Mouse (Mus musculus): ENCODE results near the gene Tmem140. TPM values are rescaled to one million over a fixed set of nuclear protein-coding genes. Genes with fewer than 3 reads are reported as not detected.

The Tmem140 gene
- polyA plus RNA-seq (2012; rRNA removed) = 22.8 and 24.1 TPM in 2 replicates

DNA sequence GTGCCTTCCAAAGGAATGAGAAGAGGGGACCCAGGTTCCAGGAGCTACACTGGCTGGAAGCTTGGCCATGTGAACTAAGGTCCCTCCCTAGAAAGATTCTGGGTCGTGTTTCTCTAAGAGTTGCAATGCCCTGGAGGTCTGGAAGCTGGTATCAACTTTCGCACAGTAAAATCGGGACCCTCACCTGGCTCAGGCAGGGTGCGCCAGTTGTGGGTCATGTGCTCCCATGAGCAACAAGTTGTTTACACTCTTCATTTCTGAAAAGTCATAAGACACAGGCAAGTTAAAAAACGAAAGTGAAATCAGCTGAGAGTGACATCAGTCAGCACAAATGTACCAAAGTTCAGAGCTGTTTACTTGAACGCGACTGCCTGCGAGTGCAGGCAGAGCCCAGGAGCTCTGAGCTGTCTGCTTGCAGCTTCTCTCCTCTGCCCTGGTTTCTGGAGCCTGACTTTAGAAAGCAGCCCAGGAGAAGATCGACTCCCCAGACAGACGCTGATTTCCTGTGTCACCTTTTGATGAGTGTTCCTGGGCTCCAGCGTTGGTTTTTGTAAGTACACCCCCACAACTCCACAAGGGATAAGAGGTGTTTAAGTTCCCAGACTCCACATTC, at the start of gene Tmem140:
TSS of gene Tmem140 (plus strand) at position 356 of the 613 bp plus-strand sequence.
- WGBS = 8% methylated on average over 11 of the region's 11 CpGs
- peak; percentile 68 for DNase-seq (ENCODE audit: low read depth, low spot score)

DNA sequence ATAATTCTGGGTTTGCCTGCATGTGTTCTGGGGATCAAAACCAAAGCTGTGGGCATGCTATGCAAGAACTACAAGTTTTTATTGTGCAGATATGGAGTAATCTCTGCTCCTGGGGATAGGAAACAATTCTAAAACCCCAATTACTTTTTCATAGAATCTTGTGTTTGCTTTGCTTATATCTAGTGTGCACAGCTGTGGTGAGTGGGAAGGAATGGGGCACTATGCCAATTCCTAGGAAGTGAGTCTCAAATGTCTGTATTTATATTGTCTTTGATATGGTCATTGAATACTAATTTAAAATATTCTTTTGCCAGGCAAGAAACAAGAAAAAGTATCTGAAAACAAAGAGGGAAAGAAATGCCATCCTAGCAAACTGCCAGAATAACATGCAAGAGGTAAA, 38.5 kb upstream of the Tmem140 start:
- no peak for DNase-seq (ENCODE audit: low read depth, low spot score)

DNA sequence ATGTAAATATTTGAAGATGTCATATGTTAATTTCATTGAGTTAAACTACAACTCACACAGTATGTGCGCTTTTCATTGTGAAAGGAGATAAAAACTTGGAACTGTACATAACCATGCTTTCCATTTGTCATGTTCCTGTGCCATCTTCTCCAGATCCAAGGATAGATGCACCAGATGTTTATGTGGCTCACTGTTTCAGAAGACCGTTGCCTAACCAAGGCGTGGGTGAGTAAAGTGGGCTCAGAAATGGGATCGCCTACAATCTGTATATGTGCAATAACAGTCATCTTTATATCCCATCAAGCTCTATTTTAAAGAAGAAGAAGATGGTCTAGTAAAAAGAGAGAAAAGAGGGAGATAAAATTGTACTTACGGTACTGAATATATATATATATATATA, 30.6 kb upstream of the Tmem140 start:
- WGBS = 93% methylated on average over 5 of the region's 5 CpGs
- DNase-seq (ENCODE audit: low read depth, low spot score) = no peak

DNA sequence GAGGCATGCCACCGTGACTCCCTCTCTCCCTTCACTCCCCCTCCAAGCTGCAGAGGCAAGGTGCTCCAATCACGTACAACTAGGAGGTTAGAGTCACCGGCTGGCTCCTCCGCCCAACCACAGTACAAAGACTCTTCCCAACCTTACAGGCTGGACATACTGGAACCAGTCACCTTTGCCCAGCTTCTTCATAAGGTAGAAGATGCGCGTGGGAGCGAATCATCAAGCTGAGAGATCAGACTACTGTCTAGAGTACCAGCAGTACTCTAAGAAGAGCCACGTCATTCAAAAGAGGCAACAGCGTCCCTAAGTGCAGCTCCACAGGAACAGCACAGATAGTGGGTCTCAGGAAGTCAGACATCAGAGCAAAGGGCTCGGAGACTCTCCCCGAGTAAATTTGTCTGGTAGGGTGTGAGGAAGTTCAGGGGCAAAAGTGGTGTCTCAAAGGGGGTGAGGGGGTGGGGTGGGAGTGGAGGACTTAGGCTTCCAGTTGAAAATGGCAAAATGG, 1.3 kb upstream of the Tmem140 start:
- WGBS = 92% methylated on average over 11 of the region's 11 CpGs
- DNase-seq (ENCODE audit: low read depth, low spot score) = no peak

DNA sequence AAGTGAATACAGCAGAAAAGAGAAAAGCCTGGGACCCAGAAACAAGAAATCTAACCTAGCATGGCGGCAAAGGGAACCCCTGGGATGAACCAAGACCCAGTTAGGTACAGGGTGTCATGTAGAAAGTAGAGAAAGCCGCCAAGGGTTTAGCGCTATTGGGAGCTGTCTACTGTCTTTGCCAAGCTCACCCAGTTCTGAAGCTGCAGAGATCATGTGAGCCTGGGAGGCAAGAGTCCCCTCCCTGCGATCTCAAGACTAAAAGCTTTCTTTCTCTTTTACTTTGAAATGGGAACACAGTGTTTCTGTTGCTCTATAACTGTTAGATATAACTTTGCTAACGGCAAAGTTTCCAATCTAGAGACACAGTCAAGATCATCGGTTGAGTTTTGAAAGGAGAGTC, 565 bp upstream of the Tmem140 start:
- no peak for DNase-seq (ENCODE audit: low read depth, low spot score)
- 67% methylated on average over 6 of the region's 6 CpGs for WGBS

DNA sequence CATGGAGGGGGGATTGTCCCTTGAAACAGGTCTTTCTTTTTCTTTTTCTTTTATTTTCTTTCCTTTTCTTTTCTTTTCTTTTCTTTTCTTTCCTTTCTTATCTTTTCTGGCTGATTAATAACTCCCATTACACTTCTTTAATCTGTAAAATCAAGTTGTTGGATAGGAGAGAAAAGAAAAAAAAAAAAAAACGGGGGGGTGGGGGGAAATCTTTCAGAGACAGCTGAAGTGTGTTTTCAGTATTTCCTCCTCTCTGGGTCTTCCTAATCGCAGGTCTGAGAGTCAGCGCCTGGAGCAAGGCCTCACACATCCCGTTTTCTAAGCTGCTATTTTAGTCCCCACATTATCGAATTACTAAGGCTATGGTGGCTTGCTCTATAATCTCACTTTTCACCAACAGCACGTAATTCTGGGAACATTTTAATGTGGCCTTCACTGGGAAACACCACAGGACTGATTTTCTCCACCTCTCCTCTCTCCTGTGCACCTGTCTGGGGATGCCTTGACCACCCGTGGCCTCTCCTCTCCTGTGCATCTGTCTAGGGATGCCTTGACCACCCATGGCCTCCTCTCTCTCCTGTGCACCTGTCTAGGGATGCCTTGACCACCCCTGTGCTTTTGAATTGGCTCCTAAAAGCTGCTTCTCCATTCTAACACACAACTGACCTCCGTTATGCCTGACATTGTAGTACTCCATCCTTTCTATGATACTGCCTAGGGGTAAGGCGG, 1.0 kb downstream of the Tmem140 start:
- DNase-seq (ENCODE audit: low read depth, low spot score) = no peak
- WGBS = 66% methylated on average over 9 of the region's 9 CpGs

DNA sequence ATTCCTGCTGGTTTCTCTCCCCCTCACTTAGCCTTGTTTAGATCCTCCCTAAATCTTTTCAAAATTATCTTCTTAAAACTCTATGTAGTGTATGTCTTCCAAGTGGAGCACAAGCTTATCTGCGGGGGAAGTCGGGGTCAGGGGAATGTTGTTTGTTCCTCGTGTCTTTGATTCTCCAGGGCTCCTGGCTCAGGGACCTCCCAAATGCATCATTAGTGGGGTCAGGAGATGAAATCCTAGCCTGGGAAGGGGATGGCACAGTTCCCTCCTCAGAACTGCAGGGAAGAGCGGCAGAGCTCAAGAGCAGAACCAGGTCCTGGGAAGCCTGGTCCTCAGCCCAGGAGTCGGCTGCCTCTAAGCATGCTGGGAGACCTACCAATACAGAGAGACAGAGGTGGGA, 2.3 kb downstream of the Tmem140 start:
- WGBS = 51% methylated on average over 5 of the region's 5 CpGs
- no peak for DNase-seq (ENCODE audit: low read depth, low spot score)

DNA sequence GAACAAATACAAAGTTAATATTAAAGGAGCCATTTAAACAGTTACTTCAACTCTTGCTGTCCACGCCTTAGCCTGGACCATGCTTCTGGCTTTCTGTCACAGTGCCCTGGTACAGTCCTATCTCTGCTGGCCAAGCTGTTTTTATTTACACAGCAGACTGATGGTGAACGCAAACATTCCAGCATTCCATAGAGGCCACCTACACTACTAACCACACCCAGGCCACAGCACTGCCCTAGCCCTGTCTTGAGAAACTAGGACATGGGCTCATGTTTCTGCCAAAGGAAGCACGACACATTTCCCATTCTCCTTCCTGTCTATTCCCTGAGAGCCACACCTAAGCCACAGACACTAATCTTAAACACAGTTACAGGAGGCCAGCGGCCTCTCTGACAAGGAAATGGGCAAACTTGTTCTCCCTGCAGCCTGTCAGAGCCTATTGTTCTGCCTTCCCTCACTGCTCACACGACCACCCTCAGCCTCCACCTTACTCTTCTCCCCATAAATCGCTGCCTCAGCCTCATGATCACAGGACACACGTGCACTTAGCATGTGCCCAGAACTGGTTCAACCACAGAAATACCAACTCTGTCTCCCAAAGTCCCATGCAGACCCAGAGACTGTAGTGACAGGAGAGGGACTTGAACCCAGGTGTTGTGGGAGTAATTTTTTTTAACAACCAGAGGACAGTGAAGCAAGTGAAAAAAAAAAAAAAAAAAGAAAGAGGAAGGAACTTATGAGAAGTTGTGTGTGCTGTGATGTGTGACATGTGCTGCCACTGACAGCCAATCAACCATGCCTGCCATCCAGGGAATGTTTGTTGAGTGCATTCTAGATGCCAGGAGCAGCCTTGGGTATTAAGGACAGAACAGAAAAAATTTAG, 3.0 kb downstream of the Tmem140 start:
- WGBS = 21% methylated on average over 7 of the region's 7 CpGs
- peak; percentile 57 for DNase-seq (ENCODE audit: low read depth, low spot score)

DNA sequence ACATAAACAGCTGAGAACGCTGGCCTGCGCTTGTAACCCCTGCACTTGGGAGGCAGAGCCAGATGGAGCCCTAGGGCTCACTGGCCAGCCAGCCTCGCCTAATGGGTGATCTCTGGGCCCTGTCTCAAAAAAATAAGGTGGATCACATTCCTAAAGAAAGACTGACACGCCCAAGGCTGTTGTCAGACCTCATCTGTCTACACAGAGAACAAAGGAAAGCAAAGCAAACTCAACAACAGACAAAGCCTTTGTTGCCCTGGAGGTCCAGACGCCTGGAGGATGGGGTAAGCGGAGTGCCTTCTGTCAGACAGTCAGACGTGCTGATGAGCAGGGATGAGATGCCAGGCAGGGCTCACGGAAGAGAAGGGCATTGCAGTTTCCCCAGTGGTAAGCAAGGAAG, 3.8 kb downstream of the Tmem140 start:
- DNase-seq (ENCODE audit: low read depth, low spot score) = no peak
- WGBS = 83% methylated on average over 8 of the region's 8 CpGs

DNA sequence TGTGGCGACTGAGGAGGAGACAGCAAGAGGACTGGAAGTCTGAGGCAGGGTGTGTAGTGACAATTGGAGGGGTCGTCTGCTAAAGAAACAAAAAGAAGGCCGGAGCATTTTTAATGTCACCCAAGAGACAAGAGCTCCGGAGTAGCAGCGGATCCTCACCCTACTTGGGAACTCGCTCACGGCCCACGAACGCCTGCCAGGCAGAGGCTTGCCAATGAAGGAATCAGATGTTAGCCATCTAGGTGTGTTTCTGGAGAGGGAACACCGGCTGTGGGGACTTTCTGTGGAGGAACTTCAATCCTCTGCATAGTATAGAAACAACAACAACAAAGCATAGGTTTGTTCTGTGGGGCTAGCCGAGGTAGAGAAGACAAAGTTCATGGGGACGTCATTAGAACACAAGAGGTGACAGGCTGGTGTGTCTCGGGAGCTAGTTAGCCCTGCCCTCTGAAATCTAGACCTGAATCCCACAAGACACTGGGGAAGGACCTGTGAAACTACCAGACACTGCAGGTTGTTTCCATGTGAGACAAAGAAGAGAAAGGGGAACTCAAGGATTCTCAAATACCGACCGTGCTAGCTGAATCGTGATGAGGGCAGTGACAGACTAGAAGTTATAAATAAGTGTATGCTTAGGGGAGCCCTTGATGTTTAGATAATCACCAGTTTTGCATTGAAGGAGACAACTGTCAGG, 4.5 kb downstream of the Tmem140 start:
- WGBS = 76% methylated on average over 16 of the region's 16 CpGs
- no peak for DNase-seq (ENCODE audit: low read depth, low spot score)

DNA sequence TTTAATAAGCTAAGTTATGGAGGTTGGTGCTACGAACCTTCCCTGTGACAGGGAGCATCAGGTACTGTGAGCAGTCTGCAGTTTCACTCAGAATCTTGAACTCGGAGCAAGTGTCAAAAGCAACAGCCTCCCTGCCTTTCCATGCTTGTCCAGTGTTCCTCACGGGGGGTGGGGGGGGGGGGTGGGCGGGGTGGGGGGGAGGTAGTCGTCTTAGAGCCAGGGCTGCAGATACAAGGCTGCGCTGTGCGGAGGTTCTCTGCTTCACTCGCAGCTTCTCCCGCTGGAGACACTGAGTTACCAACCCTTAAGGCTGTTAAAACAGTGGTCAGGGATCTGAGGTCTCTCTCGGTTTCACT, 5.0 kb downstream of the Tmem140 start:
- DNase-seq (ENCODE audit: low read depth, low spot score) = no peak
- WGBS = 72% methylated on average over 9 of the region's 10 CpGs

DNA sequence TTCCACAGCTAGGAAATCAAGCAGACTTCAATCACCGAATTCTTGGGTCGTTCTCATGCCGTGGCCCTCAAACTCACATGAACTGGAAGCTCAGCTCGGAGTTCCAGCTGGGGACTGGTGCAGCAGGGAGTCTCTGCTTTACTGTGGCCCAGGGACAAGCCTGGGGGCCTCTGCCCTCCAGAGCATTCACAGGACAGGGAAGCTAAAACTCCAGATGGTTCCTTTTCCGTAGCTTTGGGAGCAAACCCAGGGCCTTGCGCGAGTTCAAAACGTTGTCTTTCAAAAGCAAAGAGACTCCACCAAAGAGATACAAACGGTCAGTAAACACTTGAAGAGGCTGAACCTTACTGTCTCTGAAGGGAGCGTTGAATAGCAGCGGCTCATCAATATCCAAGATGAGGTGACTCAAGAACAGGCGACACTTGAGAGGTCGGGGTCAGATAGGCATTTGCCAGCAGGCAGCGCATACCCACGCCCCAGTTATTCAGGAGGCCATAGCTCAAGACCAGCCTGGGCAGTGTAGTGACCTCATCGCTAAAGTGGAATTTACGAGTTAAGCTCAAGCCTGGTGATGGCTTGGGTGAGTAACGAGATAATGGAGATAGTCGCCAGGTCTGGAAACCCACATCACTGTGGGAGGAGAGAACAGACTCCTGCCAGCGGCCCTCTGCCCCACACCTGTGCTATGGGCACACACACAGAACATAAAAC, 5.7 kb downstream of the Tmem140 start:
- WGBS = 62% methylated on average over 20 of the region's 20 CpGs
- no peak for DNase-seq (ENCODE audit: low read depth, low spot score)

DNA sequence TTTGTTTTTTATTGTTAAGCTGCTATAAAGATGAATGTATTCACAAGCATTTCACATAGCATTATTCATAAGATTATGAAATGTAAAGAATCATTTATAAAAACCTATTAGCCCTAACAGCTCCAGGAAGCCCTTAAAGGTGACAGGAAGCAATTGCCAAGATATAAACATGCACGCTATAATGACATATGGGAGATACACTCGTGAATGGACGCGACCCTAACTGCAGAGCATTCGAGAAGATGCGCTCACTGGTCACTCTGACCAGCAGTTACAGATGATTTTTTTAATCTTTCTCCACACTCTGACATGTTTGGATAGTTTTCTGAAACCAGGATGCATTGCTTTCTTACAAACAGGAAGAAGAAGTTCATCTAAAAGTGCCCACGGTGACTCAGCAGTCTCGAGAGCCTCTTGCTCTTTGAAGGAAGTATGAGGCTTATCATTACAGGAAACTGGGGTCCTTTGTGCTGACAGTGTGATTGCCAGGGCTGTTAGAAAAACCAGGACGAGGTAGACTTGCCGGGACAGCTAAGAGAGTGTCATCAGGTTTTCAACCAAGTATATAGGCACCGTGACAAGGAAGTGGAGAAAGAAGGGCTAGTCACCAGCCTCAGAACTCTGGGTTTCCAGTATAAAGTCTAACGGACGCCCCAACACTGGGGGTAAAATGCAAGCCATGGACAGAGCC, 6.4 kb downstream of the Tmem140 start:
- WGBS = 28% methylated on average over 13 of the region's 13 CpGs
- no peak for DNase-seq (ENCODE audit: low read depth, low spot score)

DNA sequence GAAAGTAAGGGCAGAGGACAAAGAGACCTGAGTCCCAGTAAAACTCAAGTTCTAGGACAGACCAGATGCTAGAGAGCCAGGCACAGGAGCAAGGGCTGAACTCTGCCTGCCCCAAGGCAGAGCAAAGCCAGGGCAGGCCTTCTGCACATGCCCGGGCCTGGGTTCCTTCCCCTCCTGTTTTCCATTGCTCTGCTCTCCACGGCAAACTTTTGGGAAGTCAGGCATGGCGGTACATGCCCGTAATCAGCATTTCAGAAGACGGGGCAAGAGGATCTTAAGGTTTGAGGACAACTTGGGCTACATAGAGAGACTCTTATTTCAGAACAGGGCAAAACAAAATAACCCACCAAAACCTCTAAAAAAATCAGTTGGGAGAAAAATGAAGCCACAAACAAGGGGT, 7.2 kb downstream of the Tmem140 start:
- WGBS = 83% methylated on average over 5 of the region's 5 CpGs
- no peak for DNase-seq (ENCODE audit: low read depth, low spot score)

DNA sequence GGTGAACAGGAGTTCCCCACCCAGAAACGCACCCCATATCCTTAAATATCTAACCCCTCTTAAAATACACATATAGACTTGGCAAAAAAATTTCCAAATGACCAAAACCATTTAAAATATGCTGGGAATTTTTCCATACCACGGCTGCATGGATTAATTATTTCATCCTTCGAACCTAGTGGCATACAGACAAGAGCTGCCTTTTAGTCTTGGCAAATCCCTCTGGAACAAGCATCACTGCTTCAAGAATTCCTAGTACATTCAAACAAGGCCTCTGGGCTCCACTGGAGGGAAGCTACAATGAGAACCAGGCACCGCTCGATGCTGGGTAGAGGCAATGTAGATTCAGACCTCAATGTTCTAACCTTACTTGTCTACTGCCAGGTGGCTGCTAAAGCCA, 7.8 kb downstream of the Tmem140 start:
- WGBS = 75% methylated on average over 5 of the region's 5 CpGs

DNA sequence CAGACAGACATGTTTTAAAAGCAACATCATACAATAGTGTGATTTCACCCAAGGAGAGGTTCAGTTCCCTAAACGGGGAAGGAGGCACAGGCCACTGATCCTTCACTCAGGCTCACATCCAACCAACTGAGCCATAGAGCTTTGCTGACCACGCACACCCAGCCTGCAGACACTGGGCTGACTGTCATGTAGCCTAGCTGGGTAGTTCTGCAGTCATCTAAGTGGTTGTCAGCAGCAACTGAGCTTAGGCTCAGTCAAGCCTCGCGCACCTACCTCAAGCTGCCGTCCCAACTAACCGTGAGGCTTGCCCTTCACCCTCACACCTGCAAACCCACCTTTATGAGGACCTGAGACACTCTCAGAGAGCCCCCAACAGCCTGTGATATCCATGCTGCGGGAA, 9.0 kb downstream of the Tmem140 start:
- WGBS = 85% methylated on average over 7 of the region's 7 CpGs
- no peak for DNase-seq (ENCODE audit: low read depth, low spot score)

More for the DNA sequence above, 7.8 kb downstream of the Tmem140 start:
- no peak for DNase-seq (ENCODE audit: low read depth, low spot score)

DNA sequence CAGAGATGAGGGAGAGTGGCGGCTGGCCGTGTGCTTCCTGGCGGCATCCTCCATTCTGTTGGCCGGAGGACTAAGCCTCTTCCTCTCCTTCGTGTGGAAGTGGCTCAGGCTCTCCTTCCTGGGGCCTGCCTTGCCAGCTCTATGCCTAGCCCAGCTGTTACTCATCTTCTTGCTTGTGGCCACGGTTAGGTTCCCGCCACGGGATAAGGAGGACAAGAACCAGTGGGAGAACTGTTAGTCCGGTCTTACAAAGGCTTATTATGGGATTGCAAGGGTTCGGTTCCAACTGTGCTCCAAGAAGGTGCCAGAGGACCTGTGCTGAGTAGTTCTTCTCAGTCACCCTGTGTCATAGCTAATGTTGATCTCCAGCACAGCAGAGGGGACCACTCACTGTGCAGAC, 9.9 kb downstream of the Tmem140 start:
- no peak for DNase-seq (ENCODE audit: low read depth, low spot score)
- 76% methylated on average over 10 of the region's 10 CpGs for WGBS

DNA sequence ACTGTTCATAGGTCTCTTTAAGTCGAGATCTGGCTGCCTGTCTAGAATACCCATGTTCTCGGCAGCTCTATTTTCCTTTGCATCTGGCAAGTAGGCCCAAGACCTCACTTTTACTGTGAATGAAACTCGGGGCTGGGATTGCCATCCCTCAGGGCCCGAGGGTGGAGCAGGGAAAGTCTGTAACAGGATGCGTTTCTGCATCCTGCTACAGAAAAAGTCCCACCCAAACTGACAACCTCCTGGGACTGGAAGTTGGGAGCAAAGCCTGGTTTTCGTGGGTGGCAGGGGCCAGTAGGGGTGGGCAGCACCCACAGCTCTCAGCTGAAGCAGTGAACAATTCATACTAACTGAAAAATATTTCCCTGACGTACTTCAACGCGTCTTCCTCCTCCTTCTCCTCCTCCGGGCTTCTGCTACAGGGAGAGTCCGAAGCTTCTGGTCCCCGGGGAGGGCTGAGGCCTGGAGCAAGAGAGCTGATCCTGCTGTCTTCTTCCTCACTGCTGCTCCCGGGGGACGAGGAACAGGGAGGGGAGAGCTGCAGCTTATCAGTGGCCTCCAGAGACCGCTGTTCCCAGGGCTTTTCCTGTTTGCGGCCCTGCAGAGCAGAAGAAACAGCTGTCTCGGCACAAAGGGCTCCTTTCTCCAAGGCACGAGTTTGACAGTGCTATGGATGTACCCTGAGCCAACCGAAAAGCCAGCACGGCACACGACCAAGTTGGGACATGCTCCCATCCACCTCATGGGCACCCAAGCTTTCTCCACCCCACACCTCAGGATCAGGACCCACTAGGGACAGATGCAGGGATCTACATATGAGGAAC, 11.4 kb downstream of the Tmem140 start:
- WGBS = 65% methylated on average over 21 of the region's 21 CpGs
- no peak for DNase-seq (ENCODE audit: low read depth, low spot score)
